Mouse (Mus musculus) layer of hippocampus, adult 9-10 months (tissue): ENCODE measurements around the gene Rab36.

Experiments
- DNase-seq: peaks from one replicate; pipeline ENCODE4 v3.0.0; 2022; ENCODE audit warnings: low spot score

Gene Rab36

DNA sequence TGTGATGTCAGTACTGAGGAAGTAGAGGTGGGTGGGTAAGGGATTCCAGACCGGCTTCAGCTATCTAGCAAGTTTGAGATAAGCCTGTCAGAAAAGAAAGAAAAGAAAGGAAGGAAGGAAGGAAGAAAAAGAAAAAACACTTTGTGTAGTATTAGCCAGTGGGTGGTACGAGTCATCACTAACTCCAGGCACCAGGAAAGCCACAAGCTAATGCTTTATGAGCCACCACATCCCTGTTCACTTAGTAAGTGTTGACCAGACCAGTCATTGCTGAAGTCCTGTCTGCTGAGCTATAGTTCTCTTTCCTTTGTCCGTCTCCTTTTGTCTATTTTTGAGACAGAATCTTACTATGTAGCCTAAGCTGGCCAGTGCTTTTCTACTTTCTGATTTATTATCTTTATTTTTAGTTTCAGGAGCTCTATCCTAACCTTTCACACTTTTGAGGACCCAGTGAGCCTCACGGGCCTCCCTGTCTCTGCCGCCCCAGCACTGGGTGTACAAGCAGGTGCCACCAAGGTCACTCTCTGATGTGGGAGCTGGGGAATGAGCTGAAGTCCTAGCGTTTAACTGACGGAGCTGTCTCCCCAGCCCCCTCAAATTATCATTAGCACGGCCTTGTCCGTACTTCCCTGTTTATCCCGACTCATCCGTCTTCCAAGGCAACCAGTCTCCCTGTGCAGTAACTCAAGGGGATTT is 33.6 kb downstream of the Rab36 start:
- no peak for DNase-seq

DNA sequence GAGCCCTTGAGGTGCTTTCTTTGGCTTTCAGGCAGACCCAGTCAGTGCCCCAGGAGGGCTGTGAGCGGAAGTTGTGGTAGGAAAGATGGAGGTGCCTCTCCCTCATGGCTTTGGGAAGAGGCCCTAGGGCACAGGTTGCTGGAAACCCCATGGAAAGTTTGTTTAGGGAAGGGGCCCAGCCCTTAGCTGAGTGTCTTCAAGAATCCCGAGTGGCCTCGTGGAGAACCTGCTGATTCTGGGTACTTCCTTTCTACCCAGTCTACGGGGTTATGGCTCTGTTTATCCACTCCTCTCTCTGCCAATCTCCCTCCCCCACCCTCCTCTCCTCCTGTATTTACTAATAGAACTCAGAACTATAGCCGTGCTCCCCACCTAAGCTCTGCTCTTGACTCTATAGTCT is 38.8 kb downstream of the Rab36 start:
- no peak for DNase-seq

DNA sequence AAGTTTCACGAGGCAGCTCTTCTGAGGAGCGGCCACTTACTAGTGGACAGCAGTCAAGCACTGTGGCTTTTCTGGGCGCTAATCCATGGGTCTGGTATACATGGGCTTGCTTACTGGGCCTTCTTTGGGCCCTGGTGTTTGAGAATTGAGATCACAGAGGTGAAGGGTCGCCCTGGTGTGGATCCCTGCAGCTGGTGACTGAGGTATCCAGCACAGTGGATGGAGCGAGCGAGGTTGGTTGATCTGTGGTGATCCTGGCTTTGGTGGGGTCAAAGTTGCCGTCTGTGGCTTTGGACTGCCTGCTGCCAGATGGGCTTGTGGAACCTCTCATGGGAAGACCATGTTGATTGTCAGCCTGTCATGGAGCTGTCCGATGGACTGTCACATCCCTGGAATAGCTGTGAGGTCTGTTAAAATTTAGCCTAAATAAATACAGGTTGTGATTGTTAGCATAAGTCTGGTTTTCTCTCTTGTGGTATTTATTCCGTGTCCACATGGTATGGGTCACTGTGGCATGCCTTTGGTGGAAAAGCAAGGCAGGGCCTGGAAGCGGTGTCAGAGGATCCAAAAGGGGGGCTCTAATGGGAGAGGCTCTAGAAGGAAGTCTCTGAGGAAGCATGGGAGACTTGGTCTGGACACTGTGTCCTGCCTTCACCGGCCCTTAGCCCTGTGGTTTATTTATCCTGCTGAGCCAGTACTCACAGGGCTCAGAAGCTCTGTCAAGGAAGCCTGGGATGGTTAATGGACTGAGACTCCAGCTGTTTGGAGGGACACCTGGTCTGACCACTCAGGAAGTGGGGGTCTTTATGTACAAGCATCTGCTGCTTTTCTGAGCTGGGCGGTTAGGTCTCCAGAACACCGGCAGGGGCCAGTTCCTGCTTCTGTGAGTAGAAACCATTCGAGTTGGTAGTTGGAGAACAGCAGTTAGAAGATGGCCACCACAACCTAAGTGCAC is 41.6 kb downstream of the Rab36 start:
- DNase-seq = no peak

GRCm38 (mm10) chr10:75085330-75085729 is 48.5 kb downstream of the Rab36 start:
- DNase-seq = no peak

- DNase-seq = no peak
These were observed 51.6 kb downstream of the Rab36 start for GRCm38 (mm10) chr10:75088471-75088870.

- no peak for DNase-seq
These were observed 54.8 kb downstream of the Rab36 start for GRCm38 (mm10) chr10:75091478-75092152.

GRCm38 (mm10) chr10:75093252-75093987 is 56.6 kb downstream of the Rab36 start:
- DNase-seq = no peak

DNA sequence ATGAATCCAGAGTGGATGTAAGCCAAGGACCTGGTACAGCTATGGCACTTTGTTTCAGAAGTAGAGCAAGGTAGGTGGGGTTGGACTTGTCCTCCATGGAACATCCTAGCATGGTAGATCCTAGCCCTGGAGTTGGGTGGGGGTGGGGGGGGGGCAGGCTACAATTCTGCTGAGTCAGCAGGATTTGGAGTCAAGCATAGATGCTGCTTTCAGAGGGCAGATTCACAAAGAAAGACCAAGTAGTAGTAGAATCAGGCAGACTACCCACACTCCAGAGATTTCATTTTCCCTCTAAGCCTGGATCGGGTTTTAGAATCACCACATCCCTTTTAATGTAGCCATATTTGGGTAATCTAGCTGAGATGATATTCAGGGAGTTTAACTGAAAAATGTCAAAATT is 57.5 kb downstream of the Rab36 start:
- DNase-seq = no peak

GRCm38 (mm10) chr10:75095216-75095615 is 58.4 kb downstream of the Rab36 start:
- DNase-seq = no peak

GRCm38 (mm10) chr10:75098446-75099183 is 61.8 kb downstream of the Rab36 start:
- no peak for DNase-seq

DNA sequence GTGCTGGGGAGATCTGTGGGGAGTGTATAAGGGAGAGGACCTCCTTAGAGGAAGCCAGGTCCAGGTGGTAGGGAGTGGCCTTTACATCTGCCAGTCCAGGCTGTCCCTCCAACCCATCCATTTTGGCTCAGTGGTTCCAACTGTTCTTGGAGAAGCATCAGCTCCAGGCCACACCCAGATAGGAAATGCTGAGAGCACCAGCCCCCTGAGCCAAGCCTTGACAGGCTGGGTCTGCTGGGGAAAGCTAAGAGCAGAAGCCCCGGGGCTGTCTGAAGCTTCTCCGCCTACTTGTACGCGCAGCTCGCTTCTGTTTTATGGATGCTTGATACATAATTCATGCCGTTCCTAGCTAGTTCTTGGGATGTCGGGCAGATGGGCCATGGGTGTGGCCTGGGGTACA is 63.4 kb downstream of the Rab36 start:
- no peak for DNase-seq

GRCm38 (mm10) chr10:75103502-75103901 is 66.6 kb downstream of the Rab36 start:
- no peak for DNase-seq
